Mouse (Mus musculus): Measurements from ENCODE around the gene Kmt5a. TPM values are rescaled to one million over a fixed set of nuclear protein-coding genes. Genes with fewer than 3 reads are reported as not detected.
"Not testable (repeated sequence)": the region's sequence is repeated elsewhere in the genome, so short reads cannot be mapped to it uniquely, and the experiment has no call there.

Kmt5a gene
- polyA plus RNA-seq, 1 experiment = 53.7 TPM

DNA sequence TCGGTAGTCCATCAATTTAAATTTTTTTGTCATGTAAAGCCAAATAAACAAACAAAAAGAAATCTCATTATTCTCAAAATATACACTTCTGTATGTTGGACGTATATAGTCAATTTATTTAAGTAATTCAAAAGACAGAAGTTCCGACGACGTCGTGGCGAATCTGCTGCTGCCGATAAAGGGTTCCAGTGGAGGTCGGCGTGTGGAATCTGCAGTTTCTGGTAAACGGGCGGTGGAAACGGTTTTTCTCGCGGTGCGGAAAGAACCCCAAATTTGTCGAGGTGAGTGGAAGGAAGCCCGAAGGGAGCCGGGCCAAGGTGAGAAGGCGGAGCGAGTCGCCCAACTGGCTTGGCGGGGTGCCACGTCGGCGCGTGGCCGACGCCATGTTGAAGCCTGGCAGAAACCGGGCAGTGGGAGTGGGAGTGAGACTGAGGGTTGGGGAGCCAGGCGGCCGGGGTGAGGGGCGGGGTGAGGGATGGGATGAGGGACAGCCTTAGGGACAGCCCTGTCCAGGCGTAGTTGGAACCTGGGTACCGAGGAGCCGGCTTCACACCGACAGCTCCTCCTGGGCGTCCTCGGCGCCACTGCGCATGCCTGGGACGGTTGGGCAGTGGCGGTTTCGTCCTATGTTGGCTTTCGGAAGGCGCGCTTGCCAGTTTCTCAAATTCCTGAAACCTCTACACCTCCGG lies 43.4 kb downstream of the Kmt5a start, which contains the start of gene Snrnp35:
Snrnp35 (plus strand) TSS at position 169 of the 689 bp plus-strand sequence.
- peak; percentile 93 for DNase-seq (ENCODE audit: low spot score)

DNA sequence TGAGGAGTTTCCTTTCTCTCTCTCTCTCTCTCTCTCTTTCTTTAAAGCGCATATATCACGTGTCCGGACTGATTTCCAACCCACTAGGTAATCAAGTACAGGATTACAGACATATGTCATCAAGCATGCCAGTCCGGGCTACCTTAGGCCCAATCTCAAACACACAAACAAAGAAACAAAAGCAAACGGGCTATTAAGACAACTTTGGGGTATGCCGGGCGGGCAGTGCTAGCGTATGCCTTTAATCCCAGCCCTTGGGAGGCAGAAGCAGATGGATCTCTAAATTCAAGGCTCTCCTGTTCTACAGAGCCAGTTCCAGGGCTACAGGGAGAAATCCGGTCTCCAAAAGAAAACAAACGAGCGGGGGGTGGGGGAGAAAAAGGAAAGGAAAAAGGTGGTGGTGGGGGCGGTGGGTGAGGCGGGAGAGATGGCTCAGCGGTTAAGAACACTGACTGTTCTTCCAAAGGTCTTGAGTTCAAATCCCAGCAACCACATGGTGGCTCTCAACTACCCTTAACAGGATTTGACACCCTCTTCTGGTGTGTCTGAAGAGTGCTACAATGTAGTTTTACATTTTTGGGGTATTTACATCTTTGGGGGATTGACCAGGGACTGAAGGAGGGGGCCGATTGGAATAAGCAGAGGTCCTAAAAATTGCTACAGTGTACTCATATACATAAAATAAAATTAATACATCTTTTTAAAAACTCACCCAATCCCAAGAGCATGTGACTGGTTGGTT lies 44.1 kb downstream of the Kmt5a start:
- DNase-seq (ENCODE audit: low spot score) = no peak

DNA sequence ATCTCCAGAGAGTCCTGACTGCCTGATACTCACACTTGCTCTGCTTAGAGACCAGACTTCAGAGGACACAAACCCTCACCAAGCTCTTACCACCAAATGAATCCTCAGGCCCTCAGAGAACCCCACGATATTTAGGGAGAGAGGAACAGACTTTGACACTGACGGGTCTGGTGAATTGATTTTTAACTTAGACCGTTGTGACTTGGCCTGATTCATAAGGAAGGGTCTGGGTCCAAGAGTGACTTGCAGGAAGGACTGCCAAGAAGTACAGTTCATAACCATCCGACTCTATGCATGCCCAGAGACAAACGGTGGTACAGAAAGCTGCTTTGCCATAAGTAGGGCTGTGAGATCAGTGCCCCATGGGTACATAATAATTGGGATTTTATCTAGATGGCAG lies 45.9 kb downstream of the Kmt5a start:
- no peak for DNase-seq (ENCODE audit: low spot score)

GRCm38 (mm10) chr5:124488885-124489284 lies 49.2 kb downstream of the Kmt5a start:
- no peak for DNase-seq (ENCODE audit: low spot score)

DNA sequence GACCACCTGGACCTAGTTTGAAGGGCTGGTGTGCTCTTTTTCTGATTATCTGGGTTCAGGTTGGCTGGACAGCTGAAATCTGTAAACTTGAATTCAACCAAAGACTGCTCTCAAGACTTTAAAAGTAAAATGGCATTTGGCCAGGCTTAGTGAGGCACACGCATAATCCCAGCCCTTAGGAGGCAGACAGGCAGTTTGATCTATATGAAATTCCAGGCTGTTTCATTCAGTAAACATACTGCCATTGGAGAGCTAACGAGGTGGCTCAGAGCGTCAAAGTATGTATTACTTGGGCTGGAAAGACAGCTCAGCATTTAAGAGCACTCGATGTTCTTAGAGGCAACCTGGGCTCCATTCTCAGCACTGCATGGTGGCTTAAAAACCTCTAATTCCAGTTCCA lies 52.0 kb downstream of the Kmt5a start:
- DNase-seq (ENCODE audit: low spot score) = no peak

DNA sequence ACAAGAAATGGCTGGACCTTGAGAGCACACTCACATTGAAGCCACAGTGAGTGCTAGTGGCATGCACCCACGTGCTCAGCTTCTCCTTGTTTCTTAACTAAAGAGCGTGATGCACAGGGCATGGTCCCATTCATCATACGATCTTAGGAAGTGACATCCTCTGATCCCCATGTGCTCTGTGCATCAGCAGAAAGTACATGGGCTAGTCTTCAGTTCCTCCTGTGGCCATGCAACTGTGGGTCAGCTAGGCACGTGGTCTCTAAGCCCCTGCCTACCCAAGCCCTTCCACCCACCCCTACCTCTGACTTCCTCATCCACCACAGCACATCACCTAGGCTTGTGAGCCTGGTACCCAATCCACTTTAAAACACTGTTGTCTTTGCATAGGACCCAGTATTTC lies 52.9 kb downstream of the Kmt5a start:
- DNase-seq (ENCODE audit: low spot score) = no peak

- no peak for DNase-seq (ENCODE audit: low spot score)
These were observed 53.7 kb downstream of the Kmt5a start for GRCm38 (mm10) chr5:124493455-124493854.

GRCm38 (mm10) chr5:124495547-124495946 lies 55.8 kb downstream of the Kmt5a start:
- DNase-seq (ENCODE audit: low spot score) = no peak

DNA sequence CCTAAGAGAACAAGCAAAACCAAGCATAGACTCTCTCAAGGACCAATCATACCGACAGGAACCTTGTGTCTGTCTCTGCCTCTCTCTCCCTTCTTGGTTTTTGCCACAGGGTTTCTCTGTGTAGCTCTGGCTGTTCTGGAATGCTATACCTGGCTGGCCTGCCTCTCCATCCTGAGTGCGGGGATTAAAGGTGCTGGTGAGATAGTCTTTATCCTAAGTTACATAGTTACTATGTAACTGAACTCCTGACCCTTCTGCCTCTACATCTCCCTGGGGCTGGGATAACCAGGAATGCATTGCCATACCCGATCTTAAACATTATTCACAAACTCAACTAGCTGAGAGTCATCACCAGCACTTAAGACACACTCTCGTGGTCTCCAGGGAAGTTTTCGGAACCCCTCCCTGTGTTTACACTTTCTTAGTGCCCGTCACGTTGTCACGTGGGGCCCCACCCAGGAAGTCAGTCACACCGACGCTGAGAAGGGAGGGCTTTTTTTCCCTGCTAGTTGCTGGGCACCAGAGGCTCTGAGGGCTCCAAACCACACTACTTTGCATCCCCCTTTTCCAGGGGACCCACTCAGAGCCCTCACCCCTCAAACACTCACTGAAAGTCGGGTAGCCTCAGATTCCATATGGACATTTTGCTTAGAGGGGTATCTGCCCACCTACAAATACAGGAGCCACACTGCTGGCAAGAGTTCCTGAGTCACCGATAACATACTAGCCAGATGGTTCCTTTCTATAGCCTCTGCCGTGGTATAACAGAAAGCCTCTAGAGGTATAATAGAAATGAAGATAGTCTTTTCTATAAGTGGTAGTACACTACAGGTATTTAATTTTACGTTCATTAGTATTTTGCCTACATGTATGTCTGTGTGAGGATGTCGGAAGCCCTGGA lies 57.1 kb downstream of the Kmt5a start:
- DNase-seq (ENCODE audit: low spot score) = no peak

GRCm38 (mm10) chr5:124498221-124498876 lies 58.6 kb downstream of the Kmt5a start:
- DNase-seq (ENCODE audit: low spot score) = no peak

DNA sequence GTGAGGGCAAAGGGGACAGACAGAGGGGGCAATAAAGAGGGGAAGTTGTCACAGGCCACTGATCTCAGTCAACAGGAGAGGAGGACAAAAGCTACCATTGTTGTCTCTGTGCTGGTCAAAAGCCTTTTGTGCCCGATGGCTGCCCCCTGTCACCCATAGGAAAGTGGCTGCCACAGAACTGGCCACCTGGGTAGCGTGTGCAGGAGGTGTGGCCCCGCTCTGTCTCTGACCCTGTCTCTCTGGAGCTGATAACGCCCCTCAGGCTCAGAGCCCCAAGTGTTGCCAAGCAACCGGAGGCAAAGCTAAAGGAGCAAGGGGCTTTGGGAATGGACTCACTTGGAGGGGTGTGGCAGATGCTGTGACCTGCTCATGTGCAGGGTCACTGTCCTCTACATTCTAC lies 59.3 kb downstream of the Kmt5a start:
- DNase-seq (ENCODE audit: low spot score) = no peak

GRCm38 (mm10) chr5:124500037-124500436 lies 60.3 kb downstream of the Kmt5a start:
- not testable (repeated sequence) for DNase-seq (ENCODE audit: low spot score)

- no peak for DNase-seq (ENCODE audit: low spot score)
These were observed 60.8 kb downstream of the Kmt5a start for GRCm38 (mm10) chr5:124500573-124500972.

DNA sequence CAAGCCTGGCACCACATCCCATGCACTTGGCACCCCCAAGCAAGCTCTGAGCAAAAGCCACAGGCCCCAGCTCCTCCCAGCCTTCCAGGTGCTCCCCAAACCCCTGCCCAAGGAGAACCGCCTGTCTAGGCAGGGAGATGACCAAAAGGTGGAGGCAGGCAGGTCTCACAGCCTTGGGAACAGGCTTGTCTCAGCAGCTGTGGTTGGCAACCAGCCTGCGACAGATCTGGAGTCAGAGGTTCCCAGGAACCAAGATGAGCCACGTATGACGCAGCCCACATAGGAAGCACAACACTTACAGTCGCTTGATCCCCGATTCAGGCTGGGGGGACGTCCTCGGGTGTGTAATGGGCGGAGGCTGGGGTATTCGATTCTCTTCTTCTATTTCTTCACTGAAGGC lies 61.8 kb downstream of the Kmt5a start:
- no peak for DNase-seq (ENCODE audit: low spot score)

DNA sequence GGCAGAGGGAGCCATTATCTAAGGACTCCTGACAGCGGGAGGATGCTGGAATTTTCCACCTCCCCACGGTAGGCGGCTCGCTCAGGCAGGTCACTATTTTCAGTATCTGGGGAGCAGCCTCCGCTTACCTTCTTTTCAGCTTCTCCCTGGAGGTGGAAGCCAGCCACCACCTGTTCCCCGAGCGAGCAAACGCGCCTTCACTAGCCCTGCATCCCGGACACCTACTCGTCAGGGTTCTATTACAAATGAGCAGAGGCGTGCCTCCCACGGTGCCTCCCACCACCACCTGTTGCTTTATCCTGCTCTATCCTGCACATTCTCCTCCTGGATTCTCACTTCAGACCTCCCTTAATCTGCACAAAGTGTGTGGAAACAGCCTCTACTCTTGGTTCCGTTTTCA lies 64.0 kb downstream of the Kmt5a start:
- DNase-seq (ENCODE audit: low spot score) = no peak

DNA sequence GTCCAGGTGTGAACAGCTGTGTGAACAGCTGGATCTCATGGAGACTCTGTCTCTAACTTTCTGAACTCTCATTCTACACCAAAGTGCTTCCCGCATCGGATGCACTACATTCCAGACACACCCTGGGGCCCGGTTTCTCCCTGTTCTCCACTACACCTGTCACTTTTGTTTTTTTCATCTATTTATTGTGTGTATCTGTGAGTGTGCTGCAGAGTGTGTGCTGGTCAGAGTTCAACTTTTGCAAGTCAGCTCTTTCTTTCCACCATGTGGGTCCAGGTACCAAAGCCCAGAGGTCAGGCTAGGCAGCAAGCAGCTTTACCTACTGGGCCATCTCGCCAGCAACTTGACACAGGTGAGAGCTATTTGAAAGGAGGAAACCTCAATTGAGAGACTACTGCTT lies 65.5 kb downstream of the Kmt5a start:
- DNase-seq (ENCODE audit: low spot score) = no peak

DNA sequence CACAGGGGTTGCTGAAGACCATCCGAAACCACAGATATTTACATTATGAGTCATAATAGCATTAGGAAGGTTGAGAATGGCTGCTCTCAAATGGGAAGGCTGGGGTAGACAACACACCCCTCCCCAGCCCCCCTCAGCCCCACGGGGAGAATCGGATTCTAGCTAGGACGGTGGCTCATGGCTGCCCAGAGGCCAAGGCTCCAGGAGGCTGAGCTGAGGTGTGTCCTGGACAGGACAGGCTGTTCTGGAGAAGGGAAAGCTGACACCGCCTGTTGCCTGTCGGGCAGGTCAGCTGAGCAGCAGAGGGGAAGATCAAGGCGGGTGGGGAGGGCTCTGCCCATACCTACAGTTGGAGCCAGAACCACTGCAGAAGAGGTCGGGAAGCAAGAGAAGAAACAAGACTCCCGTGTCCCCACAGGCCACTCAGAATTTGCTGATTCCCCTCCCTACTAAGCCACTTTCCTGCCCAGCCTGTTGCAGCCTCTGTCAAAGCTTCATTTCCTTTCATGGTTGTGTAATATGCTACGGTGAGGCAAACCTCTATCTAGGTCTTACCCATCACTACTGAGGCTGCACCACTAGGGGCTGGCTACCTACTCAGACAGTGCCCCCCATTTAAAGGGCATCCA lies 67.1 kb downstream of the Kmt5a start:
- no peak for DNase-seq (ENCODE audit: low spot score)

- no peak for DNase-seq (ENCODE audit: low spot score)
These were observed 69.5 kb downstream of the Kmt5a start for GRCm38 (mm10) chr5:124509200-124509599.

DNA sequence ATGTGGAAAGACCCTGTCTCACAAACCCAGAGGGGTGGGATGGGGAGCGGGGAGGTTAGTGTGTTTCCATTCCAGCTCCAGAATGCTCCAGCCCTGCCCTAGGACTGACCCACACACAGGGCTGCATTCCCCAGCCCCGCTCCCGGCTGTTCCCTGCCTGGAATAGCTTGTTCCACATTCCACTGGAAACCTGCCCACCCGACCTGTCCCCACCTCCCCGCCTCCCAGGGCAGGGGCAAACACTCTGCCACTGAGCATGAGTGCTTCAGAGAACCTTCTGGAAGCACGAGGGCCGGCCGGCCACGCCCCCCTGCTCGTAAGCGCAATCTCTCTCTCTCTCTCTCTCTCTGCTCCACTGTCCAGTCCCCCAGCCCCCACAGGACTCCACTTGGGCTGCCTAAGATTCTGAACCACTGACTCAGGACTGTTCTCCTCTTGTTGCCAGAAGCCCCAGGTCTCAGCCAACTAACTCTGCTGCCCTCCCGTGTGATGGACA lies 70.1 kb downstream of the Kmt5a start:
- no peak for DNase-seq (ENCODE audit: low spot score)

DNA sequence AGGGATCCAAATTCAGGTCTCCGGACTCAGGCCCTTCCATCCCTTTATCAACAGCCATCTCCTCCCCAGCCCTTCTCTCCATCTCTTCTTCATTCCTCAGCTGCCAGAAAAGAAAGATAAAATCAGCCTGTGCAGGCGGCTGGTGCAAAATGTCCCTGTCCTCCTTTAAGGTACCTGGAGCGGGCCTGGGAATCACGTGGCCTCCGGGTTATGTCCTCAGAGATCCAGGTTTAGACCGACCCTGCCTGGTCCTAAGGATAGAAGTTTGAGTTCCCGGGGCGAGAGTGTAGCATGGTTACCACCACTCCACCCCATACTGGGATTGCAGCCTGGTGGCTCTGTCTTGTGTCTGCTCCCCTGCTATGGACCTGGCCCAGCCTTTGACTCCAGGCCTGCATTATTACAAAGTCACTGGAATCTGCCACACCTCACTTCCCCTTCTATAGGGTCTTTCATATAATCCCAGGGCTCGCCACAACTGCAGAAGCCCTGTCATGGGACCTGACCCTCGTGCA lies 70.9 kb downstream of the Kmt5a start:
- no peak for DNase-seq (ENCODE audit: low spot score)

Data from urinary bladder, adult 2 months (tissue).